Mouse (Mus musculus) mature B cell (primary cell): ENCODE data around the gene Zfp668.
"Not testable (repeated sequence)": the region's sequence is repeated elsewhere in the genome, so short reads cannot be mapped to it uniquely, and the experiment has no call there.

Experiments
- in situ Hi-C: fragments of 300-500 bp; cut with MboI; formaldehyde crosslinking; loops from 2 replicates; pipeline ENCODE4 v1.14.3; 2019

Zfp668 gene

GRCm38 (mm10) chr7:127876467-127877348 is at the start of gene Zfp668:
Gene Zfp668 (minus strand): TSS chr7:127876828.
- in situ Hi-C loops: no loop called here

GRCm38 (mm10) chr7:127926066-127926465 is 49.4 kb upstream of the Zfp668 start:
- in situ Hi-C loops: no loop called here

GRCm38 (mm10) chr7:127925252-127925651 is 48.6 kb upstream of the Zfp668 start:
- in situ Hi-C loops: no loop called here

- in situ Hi-C loops: no loop called here
These were observed 47.1 kb upstream of the Zfp668 start for GRCm38 (mm10) chr7:127923714-127924113.

GRCm38 (mm10) chr7:127922451-127923275 is 46.0 kb upstream of the Zfp668 start:
- in situ Hi-C loops: no loop called here

GRCm38 (mm10) chr7:127921516-127921915 is 44.9 kb upstream of the Zfp668 start:
- in situ Hi-C loops: no loop called here

GRCm38 (mm10) chr7:127919290-127919689 is 42.7 kb upstream of the Zfp668 start:
- in situ Hi-C loops: no loop called here

GRCm38 (mm10) chr7:127918203-127918602 is 41.6 kb upstream of the Zfp668 start:
- in situ Hi-C loops: no loop called here

GRCm38 (mm10) chr7:127915293-127915692 is 38.7 kb upstream of the Zfp668 start:
- in situ Hi-C loops: no loop called here

- in situ Hi-C loops: no loop called here
These were observed 36.3 kb upstream of the Zfp668 start for GRCm38 (mm10) chr7:127912938-127913337.

GRCm38 (mm10) chr7:127912190-127912871 is 35.7 kb upstream of the Zfp668 start, which contains the start of gene Kat8:
Gene Kat8 (plus strand): TSS chr7:127912516.
- in situ Hi-C loops: no loop called here

- in situ Hi-C loops: no loop called here
These were observed 32.0 kb upstream of the Zfp668 start for GRCm38 (mm10) chr7:127908656-127909055.

- in situ Hi-C loops: no loop called here
These were observed 31.3 kb upstream of the Zfp668 start for GRCm38 (mm10) chr7:127907939-127908338.

- in situ Hi-C loops: no loop called here
These were observed 27.6 kb upstream of the Zfp668 start, which contains the start of gene Bckdk for GRCm38 (mm10) chr7:127903971-127904796. Gene Bckdk (plus strand): TSS chr7:127904082.

GRCm38 (mm10) chr7:127901772-127902171 is 25.1 kb upstream of the Zfp668 start:
- in situ Hi-C loops: no loop called here

GRCm38 (mm10) chr7:127899997-127900396 is 23.4 kb upstream of the Zfp668 start:
- in situ Hi-C loops: no loop called here

GRCm38 (mm10) chr7:127898179-127898956 is 21.7 kb upstream of the Zfp668 start:
- in situ Hi-C loops: no loop called here

- in situ Hi-C loops: no loop called here
These were observed 20.9 kb upstream of the Zfp668 start for GRCm38 (mm10) chr7:127897542-127897941.

- in situ Hi-C loops: no loop called here
These were observed 19.8 kb upstream of the Zfp668 start for GRCm38 (mm10) chr7:127896384-127896783.

- in situ Hi-C loops: not testable (repeated sequence)
These were observed 19.3 kb upstream of the Zfp668 start for GRCm38 (mm10) chr7:127895891-127896290.
